Mouse (Mus musculus): ENCODE measurements around the gene Wasf2.
A peak's percentile ranks its signal among the peaks of the same experiment; 100 is the strongest.

The Wasf2 gene

GRCm38 (mm10) chr4:133127894-133128293, 2.4 kb upstream of the Wasf2 start:
- no peak for DNase-seq

- DNase-seq, result peak; percentile 26
These were observed 914 bp upstream of the Wasf2 start for GRCm38 (mm10) chr4:133129391-133129790.

- DNase-seq, result peak; percentile 46
These were observed 811 bp downstream of the Wasf2 start for GRCm38 (mm10) chr4:133130890-133131741.

GRCm38 (mm10) chr4:133132027-133132426, 1.7 kb downstream of the Wasf2 start:
- DNase-seq, result peak; percentile 75

- no peak for DNase-seq
These were observed 6.6 kb downstream of the Wasf2 start for GRCm38 (mm10) chr4:133136946-133137345.

- no peak for DNase-seq
These were observed 8.7 kb downstream of the Wasf2 start for GRCm38 (mm10) chr4:133138971-133139370.

GRCm38 (mm10) chr4:133155006-133155405, 24.7 kb downstream of the Wasf2 start:
- no peak for DNase-seq

GRCm38 (mm10) chr4:133155726-133156125, 25.4 kb downstream of the Wasf2 start:
- DNase-seq, result no peak

- DNase-seq, result no peak
These were observed 26.1 kb downstream of the Wasf2 start for GRCm38 (mm10) chr4:133156422-133156821.

GRCm38 (mm10) chr4:133156831-133157230, 26.5 kb downstream of the Wasf2 start:
- no peak for DNase-seq

- no peak for DNase-seq
These were observed 28.8 kb downstream of the Wasf2 start for GRCm38 (mm10) chr4:133159127-133159526.

- DNase-seq, result no peak
These were observed 29.3 kb downstream of the Wasf2 start for GRCm38 (mm10) chr4:133159646-133160045.

- no peak for DNase-seq
These were observed 29.9 kb downstream of the Wasf2 start for GRCm38 (mm10) chr4:133160211-133160610.

- no peak for DNase-seq
These were observed 30.5 kb downstream of the Wasf2 start for GRCm38 (mm10) chr4:133160821-133161220.

- DNase-seq, result no peak
These were observed 31.9 kb downstream of the Wasf2 start for GRCm38 (mm10) chr4:133162196-133162595.

GRCm38 (mm10) chr4:133166773-133167172, 36.5 kb downstream of the Wasf2 start:
- no peak for DNase-seq

GRCm38 (mm10) chr4:133169237-133170055, 39.1 kb downstream of the Wasf2 start:
- peak; percentile 72 for DNase-seq

- peak; percentile 22 for DNase-seq
These were observed 39.8 kb downstream of the Wasf2 start for GRCm38 (mm10) chr4:133170056-133170524.

- peak; percentile 47 for DNase-seq
These were observed 40.3 kb downstream of the Wasf2 start for GRCm38 (mm10) chr4:133170616-133171015.

GRCm38 (mm10) chr4:133172451-133172850, 42.1 kb downstream of the Wasf2 start:
- no peak for DNase-seq

- DNase-seq, result peak; percentile 58
These were observed 44.1 kb downstream of the Wasf2 start for GRCm38 (mm10) chr4:133174361-133174760.

- no peak for DNase-seq
These were observed 45.0 kb downstream of the Wasf2 start for GRCm38 (mm10) chr4:133175274-133175673.

- DNase-seq, result peak; percentile 21
These were observed 45.9 kb downstream of the Wasf2 start for GRCm38 (mm10) chr4:133175998-133176760.
